Mouse (Mus musculus) ES-E14 (cell line): ENCODE results near the gene Kcnj9. TPM values are rescaled to one million over a fixed set of nuclear protein-coding genes. Genes with fewer than 3 reads are reported as not detected.

Experiments used
- DNase-seq: peaks from one replicate; pipeline ENCODE4 v3.0.0-alpha.2; 2013; ENCODE audit warnings: low read depth, low spot score
- H3K27ac ChIP-seq: 2 replicates; pipeline ENCODE4 v1.5.1; 2012; ENCODE audit warnings: low read depth, mild to moderate bottlenecking, low read length, moderate library complexity, mixed read lengths; ENCODE audit not compliant: poor library complexity, insufficient read depth, severe bottlenecking
- H3K36me3 ChIP-seq: 2 replicates; pipeline ENCODE4 v1.6.1; 2012; ENCODE audit warnings: mild to moderate bottlenecking, low read length, moderate library complexity, mixed read lengths; ENCODE audit not compliant: control insufficient read depth, poor library complexity, insufficient read depth, severe bottlenecking
- H3K4me1 ChIP-seq, 2 experiments: fragments of 150-350 bp in 1 of 2; sonication (generic) in 1 of 2; 2 replicates each; pipeline ENCODE4 v1.6.1; 2012; ENCODE audit warnings: low read length in 2 of 2, mild to moderate bottlenecking in 1 of 2, mixed read lengths in 1 of 2; ENCODE audit not compliant: control insufficient read depth in 2 of 2, insufficient read depth in 2 of 2, poor library complexity in 1 of 2
- H3K4me3 ChIP-seq, 2 experiments: fragments of 150-350 bp in 1 of 2; sonication (generic) in 1 of 2; 2 replicates each; pipeline ENCODE4 v1.5.1; 2012; ENCODE audit warnings: low read length in 2 of 2, low read depth in 1 of 2, mild to moderate bottlenecking in 1 of 2, mixed read lengths in 1 of 2; ENCODE audit not compliant: insufficient read depth in 1 of 2, poor library complexity in 1 of 2, severe bottlenecking in 1 of 2
- H3K9ac ChIP-seq: 2 replicates; pipeline ENCODE4 v1.6.1; 2012; ENCODE audit warnings: low read depth, mild to moderate bottlenecking, low read length, mixed read lengths; ENCODE audit not compliant: poor library complexity, insufficient read depth, severe bottlenecking
- H3K9me3 ChIP-seq: fragments of 150-350 bp; sonication (generic); 2 replicates; pipeline ENCODE4 v1.6.1; 2012; ENCODE audit warnings: low read depth, mild to moderate bottlenecking, low read length; ENCODE audit not compliant: control insufficient read depth, insufficient read depth
- CHD2 ChIP-seq: IDR thresholded peaks from 2 replicates; pipeline ENCODE4 v1.6.1; 2014; ENCODE audit warnings: mild to moderate bottlenecking, low read depth, low read length, inconsistent platforms
- HCFC1 ChIP-seq: IDR thresholded peaks from 2 replicates; pipeline ENCODE4 v1.6.1; 2012; ENCODE audit warnings: low read length, inconsistent platforms, borderline replicate concordance; ENCODE audit not compliant: insufficient read depth
- MAFK ChIP-seq: IDR thresholded peaks from 2 replicates; pipeline ENCODE4 v1.6.1; 2014; ENCODE audit warnings: mild to moderate bottlenecking, low read depth, low read length, inconsistent platforms; ENCODE audit not compliant: insufficient read depth
- ZC3H11A ChIP-seq: IDR thresholded peaks from 2 replicates; pipeline ENCODE4 v1.6.1; 2012; ENCODE audit warnings: low read depth, mild to moderate bottlenecking, inconsistent platforms, low read length, borderline replicate concordance
- ZNF384 ChIP-seq: IDR thresholded peaks from 2 replicates; pipeline ENCODE4 v1.6.1; 2012; ENCODE audit warnings: low read depth, low read length, inconsistent platforms
- in situ Hi-C, 2 experiments: fragments of 600-800 bp; cut with MboI; formaldehyde crosslinking; loops; one replicate each; pipeline ENCODE4 v1.15.1; 2025; ENCODE audit warnings: low sequenced_read_pairs in 2 of 2, inconsistent platforms in 1 of 2; ENCODE audit not compliant: unreplicated experiment in 2 of 2
- total RNA-seq: library from RNA; depleted of rRNA; stranded (reverse); fragments of 300-350 nt; gene quantifications from 2 replicates; pipeline ENCODE4 v1.2.3, GENCODE M21; 2012; rRNA removed

Gene Kcnj9
- 1.2 and 1.7 TPM in 2 replicates for total RNA-seq

GRCm38 (mm10) chr1:172329131-172329530 is at the start of gene Kcnj9:
Kcnj9 (minus strand) TSS chr1:172329318.
- H3K9me3 ChIP-seq, result no peaks in the 10 kb centered on the region
- peaks cover 0 to 10% of the 10 kb centered on the region in 2 experiments; a peak in 1 of 4 replicates for H3K4me1 ChIP-seq
- no peak within 1 kb of the TSS for H3K27ac ChIP-seq
- H3K36me3 ChIP-seq, result no peaks in the 10 kb centered on the region
- H3K4me3 ChIP-seq, result no peak within 1 kb of the TSS
- in situ Hi-C loops, result no loop called here
- TF ChIP-seq HCFC1 (no peak), ZNF384 (no peak), CHD2 (no peak), MAFK (no peak), ZC3H11A (no peak)
- no peak within 1 kb of the TSS for H3K9ac ChIP-seq
- no peak for DNase-seq

- no peaks in the 10 kb centered on the region for H3K9me3 ChIP-seq
- H3K4me1 ChIP-seq, result peaks cover 0 to 8% of the 10 kb centered on the region in 2 experiments; a peak in 1 of 4 replicates
- DNase-seq, result no peak
- peak overlapping the region; percentile 28; the same call in 1 of the 2 replicates for H3K27ac ChIP-seq
- H3K9ac ChIP-seq, result peak overlapping the region; percentile 85
- H3K36me3 ChIP-seq, result no peaks in the 10 kb centered on the region; the same call in none of the 2 replicates
- in situ Hi-C loops, result no loop called here
- peak overlapping the region; percentile 80 to 91 for H3K4me3 ChIP-seq
- no peak for TF ChIP-seq HCFC1
- TF ChIP-seq ZC3H11A, result no peak
- no peak for TF ChIP-seq MAFK
- TF ChIP-seq CHD2, result no peak
- TF ChIP-seq ZNF384, result no peak
Observed at GRCm38 (mm10) chr1:172376758-172377458, 47.8 kb upstream of the Kcnj9 start.

- H3K36me3 ChIP-seq, result no peaks in the 10 kb centered on the region; the same call in none of the 2 replicates
- in situ Hi-C loops, result no loop called here
- no peak for TF ChIP-seq ZC3H11A
- TF ChIP-seq HCFC1, result peak; percentile 71; the same call in 1 of the 2 replicates
- peak within 1 kb of the TSS; percentile 80 to 91 for H3K4me3 ChIP-seq
- H3K4me1 ChIP-seq, result peaks cover 0 to 8% of the 10 kb centered on the region in 2 experiments; a peak in 1 of 4 replicates
- H3K9ac ChIP-seq, result peak within 1 kb of the TSS; percentile 85
- DNase-seq, result peak; percentile 95
- H3K9me3 ChIP-seq, result no peaks in the 10 kb centered on the region
- H3K27ac ChIP-seq, result peak within 1 kb of the TSS; percentile 28
Observed at GRCm38 (mm10) chr1:172376198-172376667, 47.1 kb upstream of the Kcnj9 start, which contains the start of gene Pigm. Pigm (plus strand) TSS chr1:172376546.

- DNase-seq, result peak; percentile 79
- Histone ChIP-seq H3K4me1 (peaks cover 0 to 6% of the 10 kb centered on the region in 2 experiments; a peak in 1 of 4 replicates), H3K36me3 (no peaks in the 10 kb centered on the region), H3K4me3 (peak overlapping the region; percentile 61 to 62), H3K27ac (no peak overlapping the region), H3K9ac (peak overlapping the region; percentile 63; the same call in 1 of the 2 replicates), H3K9me3 (no peaks in the 10 kb centered on the region)
- TF ChIP-seq ZNF384, result no peak
- no peak for TF ChIP-seq MAFK
- no peak for TF ChIP-seq HCFC1
- no peak for TF ChIP-seq ZC3H11A
- no peak for TF ChIP-seq CHD2
- in situ Hi-C loops, result no loop called here
Observed at GRCm38 (mm10) chr1:172368768-172369418, 39.8 kb upstream of the Kcnj9 start.
